Mouse (Mus musculus) kidney, postnatal 25 days (tissue): ENCODE data around the gene Akirin2.
A peak's percentile ranks its signal among the peaks of the same experiment; 100 is the strongest.
"Not testable (repeated sequence)": the region's sequence is repeated elsewhere in the genome, so short reads cannot be mapped to it uniquely, and the experiment has no call there.

Source experiments
- DNase-seq, 2 experiments: peaks; one replicate each; pipeline ENCODE4 v3.0.0; 2021; ENCODE audit warnings: mixed read lengths in 2 of 2

Akirin2 gene

GRCm38 (mm10) chr4:34550748-34551097 is at the start of gene Akirin2:
Gene Akirin2, plus strand, starts transcription at chr4:34550937.
- DNase-seq = peak in 1 of 2 experiments; percentile 16

GRCm38 (mm10) chr4:34510305-34510704 is 40.4 kb upstream of the Akirin2 start:
- no peak for DNase-seq

GRCm38 (mm10) chr4:34522846-34523245 is 27.9 kb upstream of the Akirin2 start:
- DNase-seq = no peak

- no peak for DNase-seq
Measured at GRCm38 (mm10) chr4:34523586-34523985, 27.2 kb upstream of the Akirin2 start.

- no peak for DNase-seq
Measured at GRCm38 (mm10) chr4:34526771-34527170, 24.0 kb upstream of the Akirin2 start.

- no peak for DNase-seq
Measured at GRCm38 (mm10) chr4:34528430-34529100, 22.2 kb upstream of the Akirin2 start.

- no peak for DNase-seq
Measured at GRCm38 (mm10) chr4:34529379-34529778, 21.4 kb upstream of the Akirin2 start.

GRCm38 (mm10) chr4:34529941-34530340 is 20.8 kb upstream of the Akirin2 start:
- DNase-seq = no peak

- DNase-seq = peak; percentile 96 to 98
Measured at GRCm38 (mm10) chr4:34549981-34550747, 573 bp upstream of the Akirin2 start.

GRCm38 (mm10) chr4:34551098-34551809 is 517 bp downstream of the Akirin2 start:
- DNase-seq = peak; percentile 65 to 77

GRCm38 (mm10) chr4:34551966-34552365 is 1.2 kb downstream of the Akirin2 start:
- no peak for DNase-seq

- no peak for DNase-seq
Measured at GRCm38 (mm10) chr4:34554596-34554995, 3.9 kb downstream of the Akirin2 start.

GRCm38 (mm10) chr4:34555604-34556003 is 4.9 kb downstream of the Akirin2 start:
- no peak for DNase-seq

- no peak for DNase-seq
Measured at GRCm38 (mm10) chr4:34556183-34556582, 5.4 kb downstream of the Akirin2 start.

GRCm38 (mm10) chr4:34560971-34561370 is 10.2 kb downstream of the Akirin2 start:
- peak; percentile 54 to 66 for DNase-seq

- no peak for DNase-seq
Measured at GRCm38 (mm10) chr4:34566226-34566625, 15.5 kb downstream of the Akirin2 start.

GRCm38 (mm10) chr4:34572876-34573275 is 22.1 kb downstream of the Akirin2 start:
- no peak for DNase-seq

- no peak for DNase-seq
Measured at GRCm38 (mm10) chr4:34577028-34577427, 26.3 kb downstream of the Akirin2 start.

GRCm38 (mm10) chr4:34579215-34579614 is 28.5 kb downstream of the Akirin2 start:
- DNase-seq = no peak

- not testable (repeated sequence) for DNase-seq
Measured at GRCm38 (mm10) chr4:34581489-34581888, 30.8 kb downstream of the Akirin2 start.

- DNase-seq = no peak
Measured at GRCm38 (mm10) chr4:34581990-34582389, 31.3 kb downstream of the Akirin2 start.

- no peak for DNase-seq
Measured at GRCm38 (mm10) chr4:34582476-34582875, 31.7 kb downstream of the Akirin2 start.

- DNase-seq = no peak
Measured at GRCm38 (mm10) chr4:34583427-34583826, 32.7 kb downstream of the Akirin2 start.
